Mouse (Mus musculus) bone marrow macrophage, adult 2 months (primary cell): ENCODE data around the gene Nfrkb.

Experiments
- CTCF ChIP-seq: IDR thresholded peaks from 2 replicates; pipeline ENCODE4 v1.5.1; 2012; ENCODE audit warnings: low read depth, mild to moderate bottlenecking, low read length, moderate library complexity
- POLR2A ChIP-seq: IDR thresholded peaks from 2 replicates; pipeline ENCODE4 v1.6.1; 2012; ENCODE audit warnings: mild to moderate bottlenecking, low read depth, low read length, borderline replicate concordance

- TF ChIP-seq POLR2A: no peak
- no peak for TF ChIP-seq CTCF
These were observed 55.5 kb downstream of the Nfrkb start for GRCm38 (mm10) chr9:31441487-31441886.
